Mouse (Mus musculus): ENCODE results near the gene Ogfr. TPM values are rescaled to one million over a fixed set of nuclear protein-coding genes. Genes with fewer than 3 reads are reported as not detected.

Ogfr gene
- polyA plus RNA-seq (2012; rRNA removed), result 43.3 and 47.9 TPM in 2 replicates

GRCm38 (mm10) chr2:180589123-180589831 is at the start of gene Ogfr:
Ogfr (plus strand) TSS chr2:180589245.

GRCm38 (mm10) chr2:180581002-180581401 is 8.0 kb upstream of the Ogfr start, which contains the start of gene Mrgbp:
Mrgbp (plus strand) TSS chr2:180581304.

GRCm38 (mm10) chr2:180597490-180597889 is 8.4 kb downstream of the Ogfr start, which contains the start of gene Col9a3:
Col9a3 (plus strand) TSS chr2:180597790.

GRCm38 (mm10) chr2:180642555-180643260 is 53.7 kb downstream of the Ogfr start, which contains the start of gene Tcfl5:
Tcfl5 (minus strand) TSS chr2:180642708.

Other genes with a start within 250 kb of the Ogfr start
- gene Slco4a1, start 133.0 kb upstream of the Ogfr start, polyA plus RNA-seq (2012; rRNA removed), result 1.6 and 2.3 TPM in 2 replicates
- 0.01 and 0.02 TPM in 2 replicates for gene Ntsr1, start 89.3 kb upstream of the Ogfr start, polyA plus RNA-seq (2012; rRNA removed)
- gene Mrgbp, start 7.9 kb upstream of the Ogfr start, polyA plus RNA-seq (2012; rRNA removed), result 11.4 and 12.6 TPM in 2 replicates
- gene Col9a3, start 8.5 kb downstream of the Ogfr start, polyA plus RNA-seq (2012; rRNA removed), result 0.89 and 0.97 TPM in 2 replicates
- 0.12 and 0.20 TPM in 2 replicates for gene Tcfl5, start 53.5 kb downstream of the Ogfr start, polyA plus RNA-seq (2012; rRNA removed)
- 10.1 and 13.0 TPM in 2 replicates for gene Dido1, start 120.8 kb downstream of the Ogfr start, polyA plus RNA-seq (2012; rRNA removed)
- 54.0 and 54.6 TPM in 2 replicates for gene Gid8, start 120.9 kb downstream of the Ogfr start, polyA plus RNA-seq (2012; rRNA removed)
- gene Slc17a9, start 136.0 kb downstream of the Ogfr start, polyA plus RNA-seq (2012; rRNA removed), result 15.6 and 19.5 TPM in 2 replicates
- not detected in 2 replicates for gene Bhlhe23, start 187.7 kb downstream of the Ogfr start, polyA plus RNA-seq (2012; rRNA removed)